Mouse (Mus musculus) layer of hippocampus, postnatal 25 days (tissue): Measurements from ENCODE around the gene D10Wsu102e. TPM values are rescaled to one million over a fixed set of nuclear protein-coding genes. Genes with fewer than 3 reads are reported as not detected.

Experiments
- DNase-seq, 2 experiments: peaks; one replicate each; pipeline ENCODE4 v3.0.0; 2022; ENCODE audit warnings: mixed read lengths in 2 of 2, low spot score in 1 of 2; ENCODE audit errors: extremely low spot score in 1 of 2
- total RNA-seq, 2 experiments: library from RNA; stranded (reverse); gene quantifications; 2 replicates each; pipeline ENCODE4 v1.2.3; 2021

Gene D10Wsu102e
- total RNA-seq, 2 experiments from 2014 or later: 2.3 to 3.5 TPM

DNA sequence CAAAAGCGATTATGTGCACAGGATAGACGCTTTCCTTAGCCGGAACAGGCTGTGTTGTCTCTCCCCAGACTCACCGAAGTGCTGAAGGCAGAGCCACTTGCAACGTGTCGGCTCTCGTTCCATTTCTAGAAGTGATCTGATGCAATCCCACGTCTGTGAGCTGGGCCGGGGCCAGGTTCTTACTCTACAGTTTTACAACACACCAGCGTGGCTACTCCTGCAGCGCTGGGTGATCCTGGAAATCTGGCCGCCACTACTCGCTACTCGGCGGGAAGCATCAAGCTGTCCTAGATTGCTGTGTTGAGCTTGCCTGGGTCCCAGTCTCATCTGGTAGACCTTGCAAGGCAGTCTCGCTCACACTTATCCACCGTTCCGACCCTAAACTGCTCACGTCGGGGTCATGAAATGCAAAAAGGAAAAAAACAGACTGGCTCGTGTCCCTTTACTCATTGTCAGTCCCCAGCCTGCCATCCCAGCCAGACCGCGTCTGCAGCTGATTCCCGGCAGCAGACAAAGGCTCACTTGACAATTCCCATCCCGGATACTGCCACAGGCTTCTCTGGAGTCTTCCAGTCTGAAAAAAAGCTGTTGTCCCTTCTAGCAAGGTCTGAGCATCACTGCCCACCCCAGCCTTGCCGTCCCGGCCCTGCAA, 173.4 kb downstream of the D10Wsu102e start:
- peak; percentile 28 to 38 for DNase-seq

DNA sequence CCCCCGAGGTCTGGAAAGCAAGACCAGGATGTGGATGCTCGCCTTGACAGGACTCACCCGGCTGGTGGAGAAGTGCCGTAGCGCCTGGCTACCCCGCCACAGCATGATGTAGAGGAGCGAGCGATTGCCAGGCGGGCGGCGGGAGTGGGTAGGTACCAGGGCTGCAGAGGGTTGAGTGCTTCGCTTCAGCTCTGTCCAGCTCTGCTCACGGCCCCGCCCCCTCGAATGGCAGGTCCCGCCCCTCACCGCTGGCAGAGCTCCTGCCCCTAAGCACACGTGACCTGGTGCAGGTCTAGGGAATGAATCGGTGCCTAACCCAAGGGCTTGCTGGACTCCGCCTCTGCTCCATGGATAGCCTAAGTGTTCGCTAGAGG, 173.9 kb downstream of the D10Wsu102e start, which contains the start of gene Aldh1l2:
Aldh1l2 (minus strand) TSS at position 231 of the 374 bp plus-strand sequence.
- DNase-seq: peak; percentile 42 to 44

DNA sequence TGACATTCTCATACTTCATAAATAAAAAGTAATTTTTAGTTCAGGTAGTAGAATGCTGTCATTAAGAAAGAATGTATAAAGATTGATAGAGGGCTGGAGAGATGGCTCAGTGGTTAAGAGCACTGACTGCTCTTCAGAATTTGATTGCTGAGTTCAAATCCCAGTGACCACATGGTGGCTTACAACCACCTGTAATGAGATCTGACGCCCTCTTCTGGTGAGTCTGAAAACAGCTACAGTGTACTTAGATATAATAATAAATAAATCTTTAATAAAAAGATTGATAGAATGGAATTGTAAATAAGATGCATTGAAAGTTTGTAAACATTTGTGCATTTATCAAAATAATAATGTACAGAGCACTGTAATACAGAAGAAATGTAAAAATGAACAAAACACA, 176.4 kb downstream of the D10Wsu102e start:
- no peak for DNase-seq

Other genes with a start within 250 kb of the D10Wsu102e start
- 10 to 100 TPM; 21.5 to 23.0 TPM for gene Slc41a2, start 22.3 kb upstream of the D10Wsu102e start, total RNA-seq
- gene Aldh1l2, start 173.9 kb downstream of the D10Wsu102e start, total RNA-seq: 1 to 10 TPM; 2.5 TPM
- gene Washc4, start 183.5 kb downstream of the D10Wsu102e start, total RNA-seq: 10 to 100 TPM; 25.0 to 28.3 TPM